Mouse (Mus musculus): ENCODE results near the gene Nfib. TPM values are rescaled to one million over a fixed set of nuclear protein-coding genes. Genes with fewer than 3 reads are reported as not detected.
A peak's percentile ranks its signal among the peaks of the same experiment; 100 is the strongest.

Nfib gene
- polyA plus RNA-seq, 1 experiment from 2014 or later: 52.1 TPM

DNA sequence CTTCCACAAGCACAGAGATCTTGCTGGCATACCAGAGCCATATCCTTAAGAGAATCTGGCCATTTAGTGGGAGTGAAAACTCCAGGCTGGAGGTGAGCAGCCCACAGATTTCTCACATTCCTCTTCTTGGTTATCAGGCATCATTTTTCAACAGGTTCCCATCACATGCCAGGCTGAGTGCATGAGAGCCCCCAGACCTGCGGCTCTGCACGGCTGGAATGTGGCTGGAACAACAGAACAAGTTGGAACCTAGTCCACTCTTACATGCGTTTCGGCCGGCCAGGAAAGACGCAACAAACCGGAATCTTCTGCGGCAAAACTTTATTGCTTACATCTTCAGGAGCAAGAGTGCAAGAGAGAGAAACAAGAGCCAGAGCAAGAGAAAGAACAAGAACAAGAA is 453.5 kb downstream of the Nfib start:
- no peak for DNase-seq (ENCODE audit: low spot score)
- Histone ChIP-seq H3K9me3 (ENCODE audit: low read length) (no peaks in the 10 kb centered on the region), H3K9ac (replicated peaks; ENCODE audit: low read depth) (no peak overlapping the region), H3K27ac (ENCODE audit: low read length) (no peak overlapping the region), H3K4me1 (ENCODE audit: insufficient read depth, low read depth, low read length) (peaks cover 9% of the 10 kb centered on the region; the same call in 1 of the 2 replicates), H3K27me3 (replicated peaks; ENCODE audit: insufficient read depth, low read length) (no peaks in the 10 kb centered on the region), H3K36me3 (ENCODE audit: insufficient read depth, low read length) (no peaks in the 10 kb centered on the region), H3K4me3 (ENCODE audit: low read depth, low read length) (no peak overlapping the region), H3K4me2 (replicated peaks; ENCODE audit: low read depth, low read length) (no peak overlapping the region)
- no peak for ATAC-seq
- TF ChIP-seq CTCF (IDR thresholded peaks at IDR 0.05): no peak
- TF ChIP-seq EP300 (IDR thresholded peaks at IDR 0.05): no peak
- 55% methylated on average over 8 of the region's 8 CpGs for WGBS

DNA sequence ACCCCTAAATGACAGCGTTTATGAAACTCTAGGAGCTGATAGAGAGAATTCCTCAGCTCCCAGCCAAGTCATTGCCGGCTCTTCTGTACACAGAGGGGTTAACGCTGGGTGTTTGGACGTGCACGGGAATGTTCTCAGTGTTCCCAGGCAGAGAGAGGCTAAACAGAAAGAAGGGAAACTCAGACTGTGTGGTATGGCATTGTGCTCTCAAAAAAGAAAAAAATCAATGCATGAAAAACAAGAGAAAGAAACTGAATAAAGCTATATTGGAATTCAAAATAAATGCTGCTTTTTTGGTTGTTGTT is 455.2 kb downstream of the Nfib start:
- 9% methylated on average over 5 of the region's 5 CpGs for WGBS
- no peak overlapping the region for H3K9ac ChIP-seq (replicated peaks; ENCODE audit: low read depth)
- H3K36me3 ChIP-seq (ENCODE audit: insufficient read depth, low read length): no peaks in the 10 kb centered on the region
- ATAC-seq (peak; percentile 65), DNase-seq (ENCODE audit: low spot score) (peak; percentile 60)
- no peak overlapping the region for H3K4me3 ChIP-seq (ENCODE audit: low read depth, low read length)
- no peak overlapping the region for H3K4me2 ChIP-seq (replicated peaks; ENCODE audit: low read depth, low read length)
- H3K27me3 ChIP-seq (replicated peaks; ENCODE audit: insufficient read depth, low read length): no peaks in the 10 kb centered on the region
- H3K27ac ChIP-seq (ENCODE audit: low read length): peak overlapping the region; percentile 34
- no peaks in the 10 kb centered on the region for H3K9me3 ChIP-seq (ENCODE audit: low read length)
- H3K4me1 ChIP-seq (ENCODE audit: insufficient read depth, low read depth, low read length): peaks cover 9% of the 10 kb centered on the region; the same call in 1 of the 2 replicates
- TF ChIP-seq EP300 (IDR thresholded peaks at IDR 0.05) (no peak), CTCF (IDR thresholded peaks at IDR 0.05) (no peak)

DNA sequence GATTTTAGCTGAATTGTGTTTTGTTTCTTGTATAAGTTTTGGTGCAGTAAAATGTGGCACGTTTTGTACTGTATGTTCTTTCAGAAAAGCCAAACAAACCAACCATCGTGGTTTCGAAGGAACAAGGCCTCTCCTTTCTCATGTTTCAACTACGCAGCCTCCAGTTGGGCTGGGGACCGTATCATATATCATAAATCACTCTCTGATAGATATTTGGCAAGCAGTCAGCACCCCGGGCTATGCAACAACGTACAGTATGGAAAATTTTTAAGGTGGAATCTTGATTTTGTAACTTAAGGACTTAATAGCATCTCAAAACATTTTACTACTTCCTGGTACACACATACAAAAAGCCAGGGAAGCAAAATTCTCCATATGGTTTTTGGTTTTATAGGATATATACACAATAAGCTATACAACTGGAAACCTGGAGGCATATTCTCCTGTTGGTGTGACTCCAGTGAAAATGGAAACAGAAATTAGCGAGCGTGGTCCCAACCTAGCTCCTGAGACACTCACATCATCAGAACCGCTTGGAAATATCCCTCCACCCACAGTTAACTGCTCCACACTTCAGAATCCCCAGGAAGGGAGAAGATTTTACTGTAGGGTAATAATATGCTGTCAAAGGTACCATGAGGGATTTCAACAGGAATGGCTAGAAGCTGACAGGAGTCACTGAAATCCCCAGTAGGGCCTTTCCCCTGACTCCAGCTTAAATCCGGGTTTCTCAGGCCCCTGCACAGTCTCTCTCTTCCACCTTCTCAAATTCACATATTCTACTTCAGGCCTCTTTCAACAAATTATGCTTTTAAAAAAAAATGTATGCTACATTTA is 455.8 kb downstream of the Nfib start:
- no peak for TF ChIP-seq CTCF (IDR thresholded peaks at IDR 0.05)
- no peak for TF ChIP-seq EP300 (IDR thresholded peaks at IDR 0.05)
- no peaks in the 10 kb centered on the region for H3K9me3 ChIP-seq (ENCODE audit: low read length)
- peak overlapping the region; percentile 34 for H3K27ac ChIP-seq (ENCODE audit: low read length)
- H3K27me3 ChIP-seq (replicated peaks; ENCODE audit: insufficient read depth, low read length): no peaks in the 10 kb centered on the region
- H3K9ac ChIP-seq (replicated peaks; ENCODE audit: low read depth): no peak overlapping the region
- ATAC-seq: peak; percentile 52; the same call in 1 of the 2 replicates
- peaks cover 9% of the 10 kb centered on the region; the same call in 1 of the 2 replicates for H3K4me1 ChIP-seq (ENCODE audit: insufficient read depth, low read depth, low read length)
- peak; percentile 51 for DNase-seq (ENCODE audit: low spot score)
- no peaks in the 10 kb centered on the region for H3K36me3 ChIP-seq (ENCODE audit: insufficient read depth, low read length)
- H3K4me2 ChIP-seq (replicated peaks; ENCODE audit: low read depth, low read length): 0 out of 2 replicates have a peak overlapping the region, but pooled peaks have one; percentile 3
- no peak overlapping the region for H3K4me3 ChIP-seq (ENCODE audit: low read depth, low read length)
- WGBS: 19% methylated on average over 11 of the region's 11 CpGs

DNA sequence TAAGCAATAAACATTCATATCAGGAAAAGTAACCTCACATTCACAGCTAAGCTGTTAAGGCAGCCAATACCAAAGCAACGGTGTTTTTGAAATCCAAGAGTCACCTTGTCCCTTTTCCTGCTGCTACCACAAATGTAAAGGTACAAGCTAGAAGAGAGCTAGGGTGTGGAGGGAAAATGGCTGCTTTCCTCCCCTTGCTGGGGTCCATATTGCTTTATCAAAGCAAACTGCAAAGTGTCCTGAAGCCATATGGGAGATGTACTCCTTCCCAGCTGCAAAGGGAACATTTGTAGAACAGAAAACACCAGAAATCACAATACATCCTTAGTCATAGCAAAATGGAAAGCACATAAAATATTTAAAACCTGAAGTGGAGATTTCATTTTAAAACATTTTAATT is 456.6 kb downstream of the Nfib start:
- Histone ChIP-seq H3K9ac (replicated peaks; ENCODE audit: low read depth) (no peak overlapping the region), H3K9me3 (ENCODE audit: low read length) (no peaks in the 10 kb centered on the region), H3K27me3 (replicated peaks; ENCODE audit: insufficient read depth, low read length) (no peaks in the 10 kb centered on the region), H3K4me3 (ENCODE audit: low read depth, low read length) (no peak overlapping the region), H3K4me2 (replicated peaks; ENCODE audit: low read depth, low read length) (no peak overlapping the region), H3K4me1 (ENCODE audit: insufficient read depth, low read depth, low read length) (peaks cover 9% of the 10 kb centered on the region; the same call in 1 of the 2 replicates), H3K27ac (ENCODE audit: low read length) (peak overlapping the region; percentile 34; the same call in 1 of the 2 replicates), H3K36me3 (ENCODE audit: insufficient read depth, low read length) (no peaks in the 10 kb centered on the region)
- 62% methylated on average over 1 of the region's 1 CpGs for WGBS
- TF ChIP-seq CTCF (IDR thresholded peaks at IDR 0.05) (no peak), EP300 (IDR thresholded peaks at IDR 0.05) (no peak)
- no peak for DNase-seq (ENCODE audit: low spot score)
- ATAC-seq: no peak

DNA sequence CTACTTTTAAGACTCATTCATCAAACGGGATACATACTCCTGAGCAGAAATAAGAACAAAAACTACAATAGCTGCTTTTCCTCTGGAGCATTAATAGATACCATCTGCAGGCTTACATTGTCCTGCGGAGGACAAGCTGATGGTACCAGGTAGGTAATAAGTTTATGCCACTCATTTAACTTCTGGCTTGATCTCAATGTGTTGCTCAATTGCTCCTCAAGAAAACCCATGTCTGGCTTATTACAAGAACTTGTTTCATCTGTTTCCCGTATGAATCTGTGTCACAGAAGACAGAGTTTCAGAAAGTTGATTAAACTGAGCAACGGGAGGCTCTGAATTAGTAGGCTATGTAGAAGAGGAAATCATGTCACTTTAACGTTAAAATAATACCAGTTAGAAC is 457.5 kb downstream of the Nfib start:
- TF ChIP-seq CTCF (IDR thresholded peaks at IDR 0.05) (no peak), EP300 (IDR thresholded peaks at IDR 0.05) (no peak)
- DNase-seq (ENCODE audit: low spot score) (no peak), ATAC-seq (no peak)
- H3K36me3 ChIP-seq (ENCODE audit: insufficient read depth, low read length): no peaks in the 10 kb centered on the region
- H3K4me3 ChIP-seq (ENCODE audit: low read depth, low read length): no peak overlapping the region
- peaks cover 9% of the 10 kb centered on the region; the same call in 1 of the 2 replicates for H3K4me1 ChIP-seq (ENCODE audit: insufficient read depth, low read depth, low read length)
- no peak overlapping the region for H3K27ac ChIP-seq (ENCODE audit: low read length)
- 70% methylated on average over 5 of the region's 5 CpGs for WGBS
- no peaks in the 10 kb centered on the region for H3K27me3 ChIP-seq (replicated peaks; ENCODE audit: insufficient read depth, low read length)
- no peaks in the 10 kb centered on the region for H3K9me3 ChIP-seq (ENCODE audit: low read length)
- H3K9ac ChIP-seq (replicated peaks; ENCODE audit: low read depth): no peak overlapping the region
- no peak overlapping the region for H3K4me2 ChIP-seq (replicated peaks; ENCODE audit: low read depth, low read length)

DNA sequence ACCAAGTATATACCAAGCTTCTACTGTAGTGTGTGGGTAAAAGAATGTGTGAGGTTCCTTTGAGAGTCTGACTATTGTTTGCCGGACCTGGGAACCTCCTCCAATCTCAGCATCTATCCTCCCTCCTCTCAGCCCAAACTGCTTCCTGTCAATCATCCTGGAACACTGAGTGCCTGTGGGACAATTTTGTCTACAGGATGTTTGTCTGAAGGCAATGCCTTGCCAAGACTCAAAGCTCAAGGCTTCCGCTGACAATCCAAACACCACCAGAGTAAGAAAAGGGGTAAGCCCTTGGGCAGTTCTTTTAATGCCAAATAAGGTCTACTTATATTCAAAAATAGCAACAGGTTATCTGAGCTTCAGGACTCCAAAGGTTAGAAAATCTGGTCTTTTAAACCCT is 459.3 kb downstream of the Nfib start:
- TF ChIP-seq EP300 (IDR thresholded peaks at IDR 0.05) (peak; percentile 99), CTCF (IDR thresholded peaks at IDR 0.05) (no peak)
- no peak overlapping the region; the same call in 1 of the 2 replicates for H3K27ac ChIP-seq (ENCODE audit: low read length)
- H3K36me3 ChIP-seq (ENCODE audit: insufficient read depth, low read length): no peaks in the 10 kb centered on the region
- H3K4me3 ChIP-seq (ENCODE audit: low read depth, low read length): no peak overlapping the region
- DNase-seq (ENCODE audit: low spot score) (peak; percentile 76), ATAC-seq (peak; percentile 83)
- H3K9me3 ChIP-seq (ENCODE audit: low read length): no peaks in the 10 kb centered on the region
- no peak overlapping the region for H3K9ac ChIP-seq (replicated peaks; ENCODE audit: low read depth)
- no peaks in the 10 kb centered on the region for H3K27me3 ChIP-seq (replicated peaks; ENCODE audit: insufficient read depth, low read length)
- no peak overlapping the region for H3K4me2 ChIP-seq (replicated peaks; ENCODE audit: low read depth, low read length)
- peaks cover 9% of the 10 kb centered on the region; the same call in 1 of the 2 replicates for H3K4me1 ChIP-seq (ENCODE audit: insufficient read depth, low read depth, low read length)
- WGBS: 46% methylated on average over 2 of the region's 2 CpGs

Other genes with a start within 250 kb of the Nfib start
- gene Zdhhc21, start 154.2 kb upstream of the Nfib start, polyA plus RNA-seq (2015; fragmentation: Nextera tagmentation; extraction: Ambion mirVana): 8.8 and 8.9 TPM in 2 replicates
- not detected in 2 replicates for gene Cer1, start 179.4 kb upstream of the Nfib start, polyA plus RNA-seq (2015; fragmentation: Nextera tagmentation; extraction: Ambion mirVana)

Measured in lung, postnatal 0 days (tissue).